Mouse (Mus musculus) B cell, adult 62 days (primary cell): ENCODE data around the gene Cnih3. TPM values are rescaled to one million over a fixed set of nuclear protein-coding genes. Genes with fewer than 3 reads are reported as not detected.

Source experiments
- total RNA-seq: library from RNA; stranded (reverse); gene quantifications from 4 replicates; pipeline ENCODE4 v1.2.4, GENCODE M21; 2023

Gene Cnih3
- not detected in 4 replicates for total RNA-seq

GRCm38 (mm10) chr1:181352367-181353199, at the start of gene Cnih3:
Cnih3 (plus strand) TSS chr1:181352628.

Other genes starting within 250 kb of the Cnih3 start
- 27.9 to 34.0 TPM (median 29.6 TPM) in 4 replicates for gene Nvl, start 208.4 kb upstream of the Cnih3 start, total RNA-seq
- 23.4 to 33.1 TPM (median 27.7 TPM) in 4 replicates for gene Cnih4, start 207.9 kb upstream of the Cnih3 start, total RNA-seq
- gene Wdr26, start 140.6 kb upstream of the Cnih3 start, total RNA-seq, result 289 to 319 TPM (median 291 TPM) in 4 replicates
- gene Ccdc121, start 158.8 kb downstream of the Cnih3 start, total RNA-seq, result not detected in 4 replicates
- gene Dnah14, start 223.9 kb downstream of the Cnih3 start, total RNA-seq, result not detected in 4 replicates